Mouse (Mus musculus) spleen, adult 2 months (tissue): ENCODE results near the gene Adssl1.

Experiments
- CTCF ChIP-seq: fragments of 200-500 bp; IDR thresholded peaks from 2 replicates; pipeline ENCODE4 v1.5.1; 2011; ENCODE audit warnings: mild to moderate bottlenecking, inconsistent platforms; ENCODE audit not compliant: insufficient read depth, insufficient read length, insufficient replicate concordance; ENCODE audit errors: extremely low read depth
- POLR2A ChIP-seq: fragments of 200-500 bp; IDR thresholded peaks from 2 replicates; pipeline ENCODE4 v1.6.1; 2011; ENCODE audit warnings: low read depth, low read length, inconsistent platforms

GRCm38 (mm10) chr12:112623742-112624141, 3.9 kb downstream of the Adssl1 start:
- no peak for TF ChIP-seq POLR2A
- TF ChIP-seq CTCF: peak; percentile 88; the same call in 1 of the 2 replicates
